Mouse (Mus musculus): Measurements from ENCODE around the gene F7. TPM values are rescaled to one million over a fixed set of nuclear protein-coding genes. Genes with fewer than 3 reads are reported as not detected.

Gene F7
- total and polyA plus RNA-seq, 2 experiments from 2014 or later = 0.08 to 0.33 TPM

DNA sequence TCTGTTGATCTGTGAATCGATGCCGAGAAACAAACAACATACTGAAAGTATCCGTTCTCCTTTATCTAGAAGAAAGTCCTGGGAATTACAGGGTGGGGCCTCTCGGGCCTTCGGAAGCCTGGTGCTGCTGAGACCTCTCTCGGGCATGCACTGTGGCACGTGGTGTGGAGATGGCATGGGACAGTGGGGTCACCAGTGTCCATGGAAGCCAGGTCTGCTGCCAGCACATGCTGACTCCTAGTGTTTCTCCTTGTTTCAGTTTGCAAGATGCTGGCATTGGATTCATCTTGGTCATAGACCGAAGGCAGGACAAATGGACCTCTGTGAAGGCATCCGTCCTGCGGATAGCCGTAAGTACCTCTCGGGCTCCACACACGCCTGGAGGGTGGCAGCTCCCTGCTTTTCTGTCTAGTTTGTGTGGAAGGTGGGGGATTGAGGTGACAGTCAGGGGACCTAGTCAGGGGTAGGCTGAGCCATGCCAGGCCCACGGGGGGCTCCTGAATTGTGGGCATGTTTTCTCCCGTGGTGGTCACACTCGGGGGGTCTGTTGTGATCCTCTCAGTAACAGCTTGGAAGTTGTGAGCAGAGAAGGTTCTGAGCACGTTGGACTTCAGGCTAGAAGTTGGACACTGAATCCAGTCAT, 41.1 kb upstream of the F7 start:
- Histone ChIP-seq H3K27me3 (ENCODE audit: insufficient read depth, low read length) (no peaks in the 10 kb centered on the region), H3K4me1 (ENCODE audit: insufficient read depth) (no peaks in the 10 kb centered on the region; the same call in 1 of the 2 replicates), H3K4me2 (ENCODE audit: low read depth) (no peak overlapping the region), H3K4me3 (ENCODE audit: low read depth, low read length) (no peak overlapping the region), H3K9me3 (ENCODE audit: low read length) (no peaks in the 10 kb centered on the region), H3K36me3 (ENCODE audit: insufficient read depth) (peaks cover 29% of the 10 kb centered on the region), H3K9ac (no peak overlapping the region), H3K27ac (ENCODE audit: low read depth, low read length) (no peak overlapping the region)
- no peak for TF ChIP-seq CTCF (IDR thresholded peaks at IDR 0.05; ENCODE audit: low read depth)
- WGBS = 90% methylated on average over 17 of the region's 17 CpGs
- DNase-seq (no peak), ATAC-seq (no peak)

GRCm38 (mm10) chr8:12985259-12985658, 40.6 kb upstream of the F7 start:
- Histone ChIP-seq H3K4me2 (ENCODE audit: low read depth) (no peak overlapping the region), H3K27ac (ENCODE audit: low read depth, low read length) (no peak overlapping the region), H3K9me3 (ENCODE audit: low read length) (no peaks in the 10 kb centered on the region), H3K9ac (no peak overlapping the region), H3K36me3 (ENCODE audit: insufficient read depth) (peaks cover 23% of the 10 kb centered on the region), H3K4me3 (ENCODE audit: low read depth, low read length) (no peak overlapping the region), H3K27me3 (ENCODE audit: insufficient read depth, low read length) (no peaks in the 10 kb centered on the region), H3K4me1 (ENCODE audit: insufficient read depth) (no peaks in the 10 kb centered on the region; the same call in 1 of the 2 replicates)
- TF ChIP-seq CTCF (IDR thresholded peaks at IDR 0.05; ENCODE audit: low read depth) = no peak
- DNase-seq = no peak
- WGBS = 92% methylated on average over 13 of the region's 13 CpGs
- no peak for ATAC-seq

GRCm38 (mm10) chr8:12987571-12987970, 38.3 kb upstream of the F7 start:
- peak; percentile 21; the same call in 1 of the 2 replicates for ATAC-seq
- H3K4me2 ChIP-seq (ENCODE audit: low read depth) = no peak overlapping the region
- peaks cover 21% of the 10 kb centered on the region for H3K36me3 ChIP-seq (ENCODE audit: insufficient read depth)
- H3K4me1 ChIP-seq (ENCODE audit: insufficient read depth) = no peaks in the 10 kb centered on the region; the same call in 1 of the 2 replicates
- H3K27me3 ChIP-seq (ENCODE audit: insufficient read depth, low read length) = no peaks in the 10 kb centered on the region
- no peak overlapping the region for H3K9ac ChIP-seq
- peak; percentile 48 for DNase-seq
- no peak overlapping the region for H3K4me3 ChIP-seq (ENCODE audit: low read depth, low read length)
- no peaks in the 10 kb centered on the region for H3K9me3 ChIP-seq (ENCODE audit: low read length)
- WGBS = 67% methylated on average over 8 of the region's 8 CpGs
- no peak for TF ChIP-seq CTCF (IDR thresholded peaks at IDR 0.05; ENCODE audit: low read depth)
- H3K27ac ChIP-seq (ENCODE audit: low read depth, low read length) = peak overlapping the region; percentile 21; the same call in 1 of the 2 replicates

- Histone ChIP-seq H3K27me3 (ENCODE audit: insufficient read depth, low read length) (no peaks in the 10 kb centered on the region), H3K9ac (no peak overlapping the region), H3K9me3 (ENCODE audit: low read length) (no peaks in the 10 kb centered on the region), H3K27ac (ENCODE audit: low read depth, low read length) (no peak overlapping the region), H3K4me2 (ENCODE audit: low read depth) (no peak overlapping the region), H3K4me1 (ENCODE audit: insufficient read depth) (no peaks in the 10 kb centered on the region; the same call in 1 of the 2 replicates), H3K36me3 (ENCODE audit: insufficient read depth) (peaks cover 34% of the 10 kb centered on the region), H3K4me3 (ENCODE audit: low read depth, low read length) (no peak overlapping the region)
- ATAC-seq (no peak), DNase-seq (no peak)
- 0 out of 2 replicates have a peak, but pooled peaks have one; percentile 6 for TF ChIP-seq CTCF (IDR thresholded peaks at IDR 0.05; ENCODE audit: low read depth)
- 83% methylated on average over 13 of the region's 13 CpGs for WGBS
These were observed 37.0 kb upstream of the F7 start for GRCm38 (mm10) chr8:12988722-12989430.

- no peak for ATAC-seq
- H3K4me3 ChIP-seq (ENCODE audit: low read depth, low read length) = no peak overlapping the region
- H3K36me3 ChIP-seq (ENCODE audit: insufficient read depth) = peaks cover 44% of the 10 kb centered on the region
- no peak for DNase-seq
- no peaks in the 10 kb centered on the region; the same call in 1 of the 2 replicates for H3K4me1 ChIP-seq (ENCODE audit: insufficient read depth)
- H3K9ac ChIP-seq = no peak overlapping the region
- no peaks in the 10 kb centered on the region for H3K9me3 ChIP-seq (ENCODE audit: low read length)
- TF ChIP-seq CTCF (IDR thresholded peaks at IDR 0.05; ENCODE audit: low read depth) = no peak
- H3K27me3 ChIP-seq (ENCODE audit: insufficient read depth, low read length) = no peaks in the 10 kb centered on the region
- 87% methylated on average over 10 of the region's 10 CpGs for WGBS
- no peak overlapping the region for H3K4me2 ChIP-seq (ENCODE audit: low read depth)
- no peak overlapping the region for H3K27ac ChIP-seq (ENCODE audit: low read depth, low read length)
These were observed 34.4 kb upstream of the F7 start for GRCm38 (mm10) chr8:12991411-12991810.

- no peak overlapping the region for H3K9ac ChIP-seq
- no peak overlapping the region for H3K4me3 ChIP-seq (ENCODE audit: low read depth, low read length)
- no peaks in the 10 kb centered on the region for H3K27me3 ChIP-seq (ENCODE audit: insufficient read depth, low read length)
- WGBS = 85% methylated on average over 5 of the region's 5 CpGs
- DNase-seq = no peak
- ATAC-seq = no peak
- H3K4me2 ChIP-seq (ENCODE audit: low read depth) = no peak overlapping the region
- H3K9me3 ChIP-seq (ENCODE audit: low read length) = no peaks in the 10 kb centered on the region
- H3K27ac ChIP-seq (ENCODE audit: low read depth, low read length) = no peak overlapping the region
- no peak for TF ChIP-seq CTCF (IDR thresholded peaks at IDR 0.05; ENCODE audit: low read depth)
- H3K4me1 ChIP-seq (ENCODE audit: insufficient read depth) = no peaks in the 10 kb centered on the region
- H3K36me3 ChIP-seq (ENCODE audit: insufficient read depth) = peaks cover 71% of the 10 kb centered on the region
These were observed 31.4 kb upstream of the F7 start for GRCm38 (mm10) chr8:12994468-12994867.

DNA sequence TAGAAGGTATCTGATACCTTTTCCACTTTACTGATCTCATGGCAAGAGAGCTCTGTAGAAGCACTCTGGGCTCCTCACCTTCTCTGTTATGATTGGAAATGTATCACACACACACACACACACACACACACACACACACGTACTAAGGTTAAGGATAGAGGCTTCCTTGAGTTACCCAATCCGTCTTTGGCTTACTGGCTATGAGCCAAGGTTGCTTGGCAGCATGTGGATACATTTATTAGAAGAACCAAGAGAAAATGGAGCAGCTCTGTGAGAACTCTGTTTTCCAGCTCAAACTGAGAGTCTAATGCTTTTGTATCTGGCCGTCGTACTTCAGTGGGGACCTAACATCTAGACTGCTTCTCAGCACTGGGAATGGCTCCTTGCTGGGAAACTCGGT, 30.4 kb upstream of the F7 start:
- Histone ChIP-seq H3K9ac (no peak overlapping the region), H3K27me3 (ENCODE audit: insufficient read depth, low read length) (no peaks in the 10 kb centered on the region), H3K4me3 (ENCODE audit: low read depth, low read length) (no peak overlapping the region), H3K4me2 (ENCODE audit: low read depth) (no peak overlapping the region), H3K9me3 (ENCODE audit: low read length) (no peaks in the 10 kb centered on the region), H3K27ac (ENCODE audit: low read depth, low read length) (no peak overlapping the region), H3K4me1 (ENCODE audit: insufficient read depth) (no peaks in the 10 kb centered on the region), H3K36me3 (ENCODE audit: insufficient read depth) (peaks cover 81% of the 10 kb centered on the region)
- TF ChIP-seq CTCF (IDR thresholded peaks at IDR 0.05; ENCODE audit: low read depth) = no peak
- WGBS = 35% methylated on average over 5 of the region's 5 CpGs
- DNase-seq (peak; percentile 44), ATAC-seq (peak; percentile 23; the same call in 1 of the 2 replicates)

Measured in forebrain, postnatal 0 days (tissue).